Mouse (Mus musculus): ENCODE measurements around the gene Foxp4.

GRCm38 (mm10) chr17:47936591-47936990 lies 12.1 kb upstream of the Foxp4 start:
- TF ChIP-seq CTCF (IDR thresholded peaks at IDR 0.05; ENCODE audit: insufficient read depth, low read length) (no peak), POLR2A (IDR thresholded peaks at IDR 0.05; ENCODE audit: borderline replicate concordance, extremely low read depth, low read depth, low read length) (no peak)

Measured in lung, adult 2 months (tissue).